Mouse (Mus musculus): Measurements from ENCODE around the gene Atp6v1e2.
A peak's percentile ranks its signal among the peaks of the same experiment; 100 is the strongest.

Atp6v1e2 gene

GRCm38 (mm10) chr17:86915540-86915939, 32.2 kb downstream of the Atp6v1e2 start:
- no peak for DNase-seq (ENCODE audit: low read depth)

DNA sequence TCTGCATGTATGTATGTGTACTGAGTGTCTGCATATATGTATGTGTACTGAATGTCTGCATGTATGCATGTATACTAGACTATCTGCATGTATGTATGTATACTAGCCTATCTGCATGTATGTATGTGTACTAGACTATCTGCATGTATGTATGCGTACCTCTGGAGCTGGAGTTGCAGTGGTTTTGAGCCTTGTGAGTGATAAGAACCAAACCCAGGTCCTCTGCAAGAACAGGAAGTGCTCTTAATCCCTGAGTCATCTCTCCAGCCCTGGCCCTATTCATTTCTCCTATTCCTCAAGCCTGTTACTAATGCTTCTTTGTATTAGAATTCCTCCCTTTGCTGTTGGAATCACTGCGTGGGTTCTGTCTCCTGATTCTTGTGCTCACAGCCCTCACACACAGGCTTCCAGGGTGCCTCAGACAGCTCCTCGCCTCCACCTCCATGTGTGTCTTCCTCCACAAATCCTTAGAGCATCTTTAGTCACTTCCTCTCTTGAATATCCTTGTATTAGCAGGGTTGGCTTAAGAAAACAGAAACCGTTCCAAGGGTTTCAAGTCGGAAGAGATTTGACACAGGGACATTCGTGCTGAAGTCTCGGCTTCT, 34.6 kb downstream of the Atp6v1e2 start:
- DNase-seq (ENCODE audit: low read depth), result no peak

GRCm38 (mm10) chr17:86911261-86911660, 36.4 kb downstream of the Atp6v1e2 start:
- no peak for DNase-seq (ENCODE audit: low read depth)

GRCm38 (mm10) chr17:86909733-86910495, 37.8 kb downstream of the Atp6v1e2 start:
- DNase-seq (ENCODE audit: low read depth), result no peak

- DNase-seq (ENCODE audit: low read depth), result no peak
Measured at GRCm38 (mm10) chr17:86908316-86908715, 39.4 kb downstream of the Atp6v1e2 start.

- no peak for DNase-seq (ENCODE audit: low read depth)
Measured at GRCm38 (mm10) chr17:86907092-86907491, 40.6 kb downstream of the Atp6v1e2 start.

- no peak for DNase-seq (ENCODE audit: low read depth)
Measured at GRCm38 (mm10) chr17:86906601-86907000, 41.1 kb downstream of the Atp6v1e2 start.

GRCm38 (mm10) chr17:86906136-86906461, 41.6 kb downstream of the Atp6v1e2 start:
- DNase-seq (ENCODE audit: low read depth), result peak; percentile 22

DNA sequence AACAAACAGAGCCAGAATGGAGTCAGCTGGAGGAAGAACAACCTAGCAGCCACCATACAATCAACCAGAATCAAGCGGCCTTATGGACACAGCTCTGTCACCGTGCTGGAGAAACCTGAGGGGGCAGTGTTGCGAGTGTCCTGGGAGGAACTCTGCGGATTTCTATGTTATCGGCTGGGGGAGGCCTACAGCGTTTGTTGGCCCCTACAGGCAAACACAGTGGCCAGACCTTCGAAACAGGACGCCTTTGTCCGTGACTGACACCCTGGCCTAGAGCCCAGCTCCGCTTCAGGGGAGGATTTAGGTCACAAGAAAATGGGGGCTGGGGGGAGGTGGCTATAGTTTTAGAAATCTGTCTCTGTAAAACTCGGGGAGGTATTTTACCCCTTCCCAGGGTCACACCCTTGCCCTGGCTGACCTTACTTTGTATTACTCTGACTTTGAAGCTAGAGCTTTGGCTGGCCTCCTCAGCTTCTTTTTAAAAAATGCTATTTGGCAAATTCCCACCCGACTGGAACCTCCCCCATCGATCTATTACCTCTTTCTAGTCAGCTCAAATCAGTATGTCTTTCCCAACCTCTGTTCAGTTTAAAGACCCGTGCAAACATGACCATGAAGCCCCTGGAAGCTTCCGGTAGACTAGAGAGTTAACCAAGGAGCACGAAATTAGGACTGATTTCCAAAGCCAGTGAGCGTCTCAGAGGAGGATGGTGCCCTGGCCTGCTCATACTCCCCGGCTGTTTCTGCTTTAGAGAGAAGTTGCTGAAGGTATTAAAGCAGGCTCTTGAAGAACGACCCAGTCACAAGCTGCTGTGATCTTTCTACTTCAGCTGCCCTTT, 42.2 kb downstream of the Atp6v1e2 start:
- no peak for DNase-seq (ENCODE audit: low read depth)

- DNase-seq (ENCODE audit: low read depth), result no peak
Measured at GRCm38 (mm10) chr17:86904206-86904605, 43.5 kb downstream of the Atp6v1e2 start.

DNA sequence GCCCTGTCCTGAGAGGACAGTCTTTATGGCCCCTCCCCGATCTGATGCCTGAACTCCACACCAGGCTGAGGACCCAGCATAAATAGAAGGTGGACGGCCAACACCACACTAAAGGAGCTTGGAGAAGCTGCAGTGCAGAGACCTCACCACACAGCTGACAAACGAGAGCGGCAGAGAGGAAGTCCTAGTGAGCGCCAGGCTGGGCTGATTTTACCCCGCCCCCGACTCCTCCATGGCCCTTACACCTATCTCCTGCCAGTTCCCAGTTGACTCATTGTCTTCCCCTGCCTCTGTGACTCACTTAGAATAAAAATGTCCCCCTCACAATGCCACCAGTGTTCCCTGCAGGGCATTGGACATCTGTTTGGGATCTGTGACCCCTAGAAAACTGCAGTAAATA, 44.1 kb downstream of the Atp6v1e2 start:
- no peak for DNase-seq (ENCODE audit: low read depth)

DNA sequence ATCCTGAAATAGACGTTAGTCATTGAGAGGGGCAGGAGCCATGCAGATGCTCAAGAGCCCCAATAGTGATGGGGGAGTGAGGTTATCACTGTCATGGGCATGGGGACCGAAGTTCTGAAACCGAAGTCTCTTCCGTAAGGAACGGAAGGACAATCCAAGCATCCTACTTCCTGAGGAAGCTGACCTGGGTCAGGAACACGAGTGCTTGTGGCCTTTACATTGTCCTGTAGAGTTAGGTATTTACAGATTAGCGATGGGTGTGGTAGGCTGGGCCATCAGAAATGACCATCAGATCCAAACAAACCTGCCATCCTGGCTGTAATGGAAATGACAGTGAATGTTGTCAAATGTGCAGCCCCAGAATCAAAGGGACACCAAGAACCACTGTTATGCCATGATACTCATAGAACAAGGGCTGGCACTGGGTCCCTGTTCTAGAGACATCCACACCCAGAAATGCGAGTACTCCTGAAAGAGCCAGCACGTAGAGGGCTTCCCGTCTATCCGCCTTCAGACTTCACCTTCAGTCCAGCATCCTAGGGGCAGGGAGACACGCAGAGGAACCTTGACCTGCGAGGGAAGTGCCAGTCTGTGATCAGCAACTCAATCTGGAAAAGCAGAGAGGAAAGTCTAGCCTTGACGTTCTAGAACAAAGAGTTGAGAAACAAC, 45.2 kb downstream of the Atp6v1e2 start:
- no peak for DNase-seq (ENCODE audit: low read depth)

DNA sequence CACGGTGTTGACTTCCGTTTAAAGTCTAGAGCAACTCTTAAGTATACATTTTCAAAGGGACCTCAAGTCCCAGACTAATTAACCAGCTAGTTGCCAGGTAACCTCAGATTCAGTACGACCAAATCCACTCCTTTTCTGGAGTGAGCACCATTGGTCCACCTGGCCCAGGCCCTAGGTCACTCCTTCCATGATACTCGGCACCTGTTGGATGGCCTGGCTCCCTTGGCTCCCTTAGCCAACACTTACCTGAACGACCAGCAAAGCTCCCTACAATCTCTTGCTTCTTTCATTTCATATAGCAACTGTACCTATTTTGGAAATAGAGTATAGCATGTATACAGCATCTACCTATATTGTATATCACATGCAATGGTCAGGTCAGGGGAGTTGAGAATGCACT, 47.1 kb downstream of the Atp6v1e2 start:
- no peak for DNase-seq (ENCODE audit: low read depth)

- DNase-seq (ENCODE audit: low read depth), result no peak
Measured at GRCm38 (mm10) chr17:86899821-86900220, 47.9 kb downstream of the Atp6v1e2 start.

DNA sequence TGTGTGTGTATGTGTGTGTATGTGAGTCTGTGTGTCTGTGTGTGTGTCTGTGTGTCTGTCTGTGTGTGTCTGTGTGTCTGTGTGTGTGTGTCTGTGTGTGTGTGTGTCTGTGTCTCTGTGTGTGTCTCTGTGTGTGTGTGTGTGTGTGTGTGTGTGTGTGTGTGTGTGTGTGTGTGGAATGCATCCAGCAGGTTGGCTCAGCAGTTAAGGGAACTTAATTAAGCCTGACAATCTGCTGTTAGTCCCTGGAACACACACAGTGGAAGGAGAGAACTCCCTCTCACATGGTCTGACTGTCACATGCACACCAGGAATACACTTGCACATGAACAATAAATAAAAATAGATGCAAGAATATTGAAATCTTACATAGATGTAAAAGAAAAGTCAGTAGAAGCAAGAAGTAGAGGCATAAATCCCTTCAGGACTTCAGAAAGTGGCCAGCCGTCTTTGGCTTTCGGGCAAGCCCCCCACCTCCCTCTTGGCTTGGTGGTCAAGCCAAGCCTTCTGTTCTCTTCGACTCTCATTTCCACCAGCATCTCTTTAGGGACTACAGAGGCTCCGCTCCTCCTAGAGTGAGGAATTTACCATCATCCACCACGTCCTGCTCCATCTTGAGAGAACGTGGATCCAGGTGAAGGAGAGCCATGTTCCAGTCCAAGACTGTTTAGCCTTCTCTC, 50.1 kb downstream of the Atp6v1e2 start:
- no peak for DNase-seq (ENCODE audit: low read depth)

DNA sequence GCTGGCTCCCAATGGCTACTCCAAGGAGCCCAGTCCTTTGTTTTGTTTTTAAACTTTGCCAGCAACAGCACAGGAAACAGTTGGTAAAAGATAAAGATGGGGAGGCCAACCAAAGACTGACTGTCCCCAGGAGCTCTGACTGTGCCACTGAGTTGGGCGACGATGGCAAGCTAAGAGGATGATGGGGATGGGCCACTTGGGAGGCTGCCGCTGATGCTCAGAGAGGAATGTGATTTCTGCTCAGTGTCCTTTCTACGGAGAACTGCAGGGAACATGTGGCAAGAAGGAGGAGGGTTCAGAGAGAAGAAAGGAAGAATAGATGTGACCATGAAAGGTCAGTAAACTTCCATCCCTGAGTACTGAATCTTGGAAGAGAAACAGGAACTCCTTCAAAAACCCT, 52.5 kb downstream of the Atp6v1e2 start:
- DNase-seq (ENCODE audit: low read depth), result no peak
